Mouse (Mus musculus) heart, embryonic 16.5 days (tissue): Measurements from ENCODE around the gene Il23a. TPM values are rescaled to one million over a fixed set of nuclear protein-coding genes. Genes with fewer than 3 reads are reported as not detected.

Experiments used
- ATAC-seq: fragments of 200-750 bp; cut with Nextera tagmentation; replicated peaks from 2 replicates; pipeline ENCODE4 v1.8.0; 2017; ENCODE audit warnings: moderate number of reproducible peaks; ENCODE audit not compliant: insufficient read depth, low FRiP score; ENCODE audit errors: extremely low read depth
- H3K27ac ChIP-seq: fragments of 300-500 bp; sonication (generic); 2 replicates; pipeline ENCODE4 v1.5.1; 2014; ENCODE audit warnings: mild to moderate bottlenecking, low read length, control low read depth, moderate library complexity
- H3K27me3 ChIP-seq: fragments of 300-500 bp; sonication (generic); 2 replicates; pipeline ENCODE4 v1.6.1; 2014; ENCODE audit warnings: low read length, mixed read lengths; ENCODE audit not compliant: control insufficient read depth, insufficient read depth
- H3K36me3 ChIP-seq: fragments of 300-500 bp; sonication (generic); 2 replicates; pipeline ENCODE4 v1.6.1; 2014; ENCODE audit not compliant: control insufficient read depth, insufficient read depth
- H3K4me1 ChIP-seq: fragments of 300-500 bp; sonication (generic); 2 replicates; pipeline ENCODE4 v1.6.1; 2014; ENCODE audit warnings: low read length, mixed read lengths; ENCODE audit not compliant: control insufficient read depth, insufficient read depth
- H3K4me2 ChIP-seq: fragments of 300-500 bp; sonication (generic); 2 replicates; pipeline ENCODE4 v1.6.1; 2014; ENCODE audit warnings: low read depth, mild to moderate bottlenecking, control low read depth, low read length
- H3K4me3 ChIP-seq: fragments of 300-500 bp; sonication (generic); 2 replicates; pipeline ENCODE4 v1.5.1; 2014; ENCODE audit warnings: mild to moderate bottlenecking, control low read depth, low read length
- H3K9ac ChIP-seq: fragments of 300-500 bp; sonication (generic); 2 replicates; pipeline ENCODE4 v1.6.1; 2014; ENCODE audit warnings: low read length, control low read depth
- H3K9me3 ChIP-seq: fragments of 300-500 bp; sonication (generic); replicated peaks from 2 replicates; pipeline ENCODE4 v1.6.1; 2016; ENCODE audit warnings: low read length; ENCODE audit not compliant: control insufficient read depth
- WGBS: fragments of 180-500 bp; shearing (Covaris S2); extraction: QIAGEN DNeasy Blood & Tissue Kit; methylation state at CpG from one replicate; pipeline ENCODE4 v1.1.7; 2014; 5-methylcytosine and 5-hydroxymethylcytosine counted together
- polyA plus RNA-seq: library from polyadenylated mRNA; unstranded; fragments of >200 nt; fragmentation: Nextera tagmentation; extraction: Ambion mirVana; gene quantifications from 2 replicates; pipeline ENCODE4 v1.2.1, GENCODE M21; 2015

Gene Il23a
- polyA plus RNA-seq, 1 experiment from 2014 or later = 6.0 TPM

- Histone ChIP-seq H3K9me3 (no peaks in the 10 kb centered on the region), H3K4me3 (peak overlapping the region; percentile 97), H3K27me3 (no peaks in the 10 kb centered on the region), H3K9ac (peak overlapping the region; percentile 99), H3K27ac (no peak overlapping the region; the same call in 1 of the 2 replicates), H3K36me3 (peaks cover 49% of the 10 kb centered on the region), H3K4me1 (peaks cover 12% of the 10 kb centered on the region), H3K4me2 (peak overlapping the region; percentile 92)
- ATAC-seq = no peak
- WGBS = 53% methylated on average over 12 of the region's 12 CpGs
These were observed 23.1 kb upstream of the Il23a start for GRCm38 (mm10) chr10:128321641-128322040.

DNA sequence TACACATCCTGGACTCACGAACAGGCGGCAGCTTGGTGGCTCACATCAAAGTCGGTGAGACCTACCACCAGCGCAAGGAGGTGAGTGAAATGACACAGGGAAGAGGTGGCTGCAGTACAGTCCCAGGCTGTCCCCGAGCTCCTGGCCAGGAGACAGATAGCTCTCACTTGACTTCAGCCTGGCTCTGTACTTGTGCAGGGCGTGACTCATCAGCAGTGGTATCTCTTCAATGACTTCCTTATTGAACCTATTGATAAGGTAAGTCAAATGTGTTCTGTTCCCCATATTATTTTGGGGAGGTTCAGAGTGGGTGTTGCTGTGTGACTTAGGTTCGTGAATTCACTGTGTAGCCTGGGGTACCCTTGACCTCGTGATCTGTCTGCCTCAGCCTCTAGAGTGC is 17.0 kb upstream of the Il23a start:
- Histone ChIP-seq H3K9me3 (no peaks in the 10 kb centered on the region), H3K4me1 (peaks cover 8% of the 10 kb centered on the region), H3K9ac (no peak overlapping the region), H3K27ac (no peak overlapping the region), H3K27me3 (no peaks in the 10 kb centered on the region), H3K4me3 (no peak overlapping the region), H3K4me2 (no peak overlapping the region), H3K36me3 (peaks cover 67% of the 10 kb centered on the region)
- no peak for ATAC-seq
- WGBS = 92% methylated on average over 8 of the region's 8 CpGs

DNA sequence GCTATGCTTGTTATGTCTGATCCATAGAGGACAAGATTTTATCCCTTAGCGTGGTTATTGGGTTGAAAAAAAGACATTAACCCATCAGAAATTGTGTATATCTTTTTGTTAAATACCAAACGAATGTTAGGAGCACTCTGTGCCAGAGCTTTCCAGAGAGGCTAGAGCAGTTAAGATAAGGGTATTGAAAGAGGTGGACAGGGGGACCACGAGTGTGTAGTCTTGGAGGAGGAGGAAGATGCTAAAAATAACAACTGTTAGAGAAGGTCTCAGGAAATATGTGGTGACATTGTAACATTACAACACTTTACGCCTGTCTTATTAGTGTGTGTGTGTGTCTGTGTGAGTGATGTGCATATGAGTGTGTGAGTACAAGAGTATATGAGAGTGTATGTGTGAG is 12.3 kb upstream of the Il23a start:
- Histone ChIP-seq H3K4me1 (peaks cover 17% of the 10 kb centered on the region), H3K9ac (no peak overlapping the region), H3K36me3 (peaks cover 43% of the 10 kb centered on the region), H3K9me3 (no peaks in the 10 kb centered on the region), H3K27ac (peak overlapping the region; percentile 90), H3K4me3 (peak overlapping the region; percentile 15), H3K4me2 (peak overlapping the region; percentile 53), H3K27me3 (no peaks in the 10 kb centered on the region)
- 29% methylated on average over 4 of the region's 4 CpGs for WGBS
- peak; percentile 54 for ATAC-seq

DNA sequence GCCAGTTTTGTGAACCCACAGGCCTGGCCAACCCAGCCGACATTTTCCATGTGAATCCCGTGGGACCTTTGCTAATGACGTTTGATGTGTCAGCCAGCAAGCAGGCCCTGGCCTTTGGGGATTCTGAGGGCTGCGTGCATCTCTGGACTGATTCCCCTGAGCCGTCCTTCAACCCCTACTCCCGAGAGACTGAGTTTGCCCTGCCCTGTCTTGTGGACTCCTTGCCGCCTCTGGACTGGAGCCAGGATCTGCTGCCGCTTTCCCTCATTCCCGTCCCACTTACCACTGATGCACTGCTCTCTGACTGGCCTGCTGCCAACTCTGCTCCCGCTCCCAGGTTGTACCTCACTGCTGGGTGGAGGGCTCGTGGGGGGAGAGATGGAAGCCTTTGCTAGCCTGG is 11.6 kb upstream of the Il23a start:
- 14% methylated on average over 11 of the region's 11 CpGs for WGBS
- peak; percentile 76 for ATAC-seq
- Histone ChIP-seq H3K36me3 (peaks cover 38% of the 10 kb centered on the region), H3K9ac (peak overlapping the region; percentile 42), H3K27me3 (no peaks in the 10 kb centered on the region), H3K27ac (peak overlapping the region; percentile 90), H3K4me2 (peak overlapping the region; percentile 53), H3K4me3 (peak overlapping the region; percentile 15), H3K9me3 (no peaks in the 10 kb centered on the region), H3K4me1 (peaks cover 17% of the 10 kb centered on the region)

GRCm38 (mm10) chr10:128309654-128310053 is 11.1 kb upstream of the Il23a start:
- peak overlapping the region; percentile 42 for H3K9ac ChIP-seq

DNA sequence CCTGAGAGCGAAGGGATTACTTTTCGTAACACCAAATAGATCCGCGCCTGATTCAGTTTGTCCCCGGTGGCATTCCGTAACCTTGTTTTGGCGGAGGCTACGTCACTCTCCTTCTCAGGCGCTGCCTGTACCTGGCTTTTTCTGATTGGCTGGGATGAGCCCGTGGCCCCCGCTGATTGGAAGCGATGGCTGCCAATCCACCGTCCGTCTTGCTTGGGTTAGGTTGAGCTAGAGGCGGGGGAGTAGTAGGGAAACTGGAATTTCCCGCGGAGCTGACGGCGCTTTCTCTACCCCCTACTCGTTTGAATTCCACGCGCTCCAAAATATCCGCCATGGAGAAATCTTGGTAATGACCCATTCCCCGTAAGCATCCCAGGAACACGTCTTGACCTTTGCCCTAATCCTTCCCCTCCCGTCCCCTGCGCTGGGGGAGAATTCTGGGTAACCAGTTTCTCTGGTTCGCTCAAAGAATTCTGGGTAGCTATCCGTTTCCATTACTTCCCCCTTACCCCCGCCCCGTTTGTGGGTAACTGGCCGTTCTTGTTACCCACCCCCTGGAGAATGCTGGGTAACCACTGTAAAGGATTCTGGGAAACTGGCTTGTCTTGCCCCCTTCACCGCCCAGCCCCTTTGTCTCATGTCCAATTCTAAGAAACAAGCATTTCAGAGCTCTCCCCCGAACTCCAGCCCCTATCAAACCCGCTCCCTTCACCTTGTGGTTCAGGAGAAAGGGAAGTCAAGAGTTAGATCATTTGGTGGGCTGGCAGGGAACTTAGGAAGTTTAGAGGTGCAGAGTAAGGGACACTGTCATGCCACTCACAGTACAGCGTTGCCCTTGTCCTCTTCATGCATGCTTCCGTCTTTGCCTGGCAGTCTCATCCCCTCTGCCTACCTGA is 4.8 kb upstream of the Il23a start, which contains the start of gene Pan2:
TSS of gene Pan2 (plus strand) at position 210 of the 896 bp plus-strand sequence.
- ATAC-seq = peak; percentile 99
- peak within 1 kb of the TSS; percentile 58 for H3K4me3 ChIP-seq

More at GRCm38 (mm10) chr10:128309654-128310053, 11.1 kb upstream of the Il23a start:
- no peak for ATAC-seq
- no peaks in the 10 kb centered on the region for H3K9me3 ChIP-seq
- H3K27me3 ChIP-seq = no peaks in the 10 kb centered on the region
- H3K36me3 ChIP-seq = peaks cover 33% of the 10 kb centered on the region
- H3K4me1 ChIP-seq = peaks cover 17% of the 10 kb centered on the region
- WGBS = 90% methylated on average over 7 of the region's 7 CpGs
- no peak overlapping the region; the same call in 1 of the 2 replicates for H3K4me2 ChIP-seq
- H3K4me3 ChIP-seq = no peak overlapping the region
- peak overlapping the region; percentile 90 for H3K27ac ChIP-seq

GRCm38 (mm10) chr10:128302785-128303125 is 4.2 kb upstream of the Il23a start:
- peak overlapping the region; percentile 58 for H3K4me3 ChIP-seq
- WGBS = 0% methylated on average over 9 of the region's 9 CpGs
- H3K9me3 ChIP-seq = no peaks in the 10 kb centered on the region
- H3K36me3 ChIP-seq = no peaks in the 10 kb centered on the region
- peak; percentile 6; the same call in 1 of the 2 replicates for ATAC-seq
- H3K4me2 ChIP-seq = peak overlapping the region; percentile 68
- peaks cover 19% of the 10 kb centered on the region for H3K4me1 ChIP-seq
- no peaks in the 10 kb centered on the region for H3K27me3 ChIP-seq
- peak overlapping the region; percentile 91 for H3K27ac ChIP-seq
- H3K9ac ChIP-seq = peak overlapping the region; percentile 76

More for the DNA sequence above, 4.8 kb upstream of the Il23a start, which contains the start of gene Pan2:
- H3K4me2 ChIP-seq = peak within 1 kb of the TSS; percentile 81
- H3K36me3 ChIP-seq = peaks cover 6% of the 10 kb centered on the region; the same call in 1 of the 2 replicates
- H3K9ac ChIP-seq = peak within 1 kb of the TSS; percentile 80
- H3K27ac ChIP-seq = peak within 1 kb of the TSS; percentile 91
- no peaks in the 10 kb centered on the region for H3K9me3 ChIP-seq
- H3K4me1 ChIP-seq = peaks cover 15% of the 10 kb centered on the region
- H3K27me3 ChIP-seq = no peaks in the 10 kb centered on the region
- 1% methylated on average over 37 of the region's 37 CpGs for WGBS

- peak overlapping the region; percentile 68 for H3K4me2 ChIP-seq
- no peak for ATAC-seq
- H3K36me3 ChIP-seq = no peaks in the 10 kb centered on the region
- H3K4me3 ChIP-seq = peak overlapping the region; percentile 58
- no peaks in the 10 kb centered on the region for H3K9me3 ChIP-seq
- peak overlapping the region; percentile 91 for H3K27ac ChIP-seq
- peaks cover 22% of the 10 kb centered on the region for H3K4me1 ChIP-seq
- peak overlapping the region; percentile 76 for H3K9ac ChIP-seq
- WGBS = 24% methylated on average over 3 of the region's 3 CpGs
- no peaks in the 10 kb centered on the region for H3K27me3 ChIP-seq
These were observed 3.8 kb upstream of the Il23a start for GRCm38 (mm10) chr10:128302357-128302756.

DNA sequence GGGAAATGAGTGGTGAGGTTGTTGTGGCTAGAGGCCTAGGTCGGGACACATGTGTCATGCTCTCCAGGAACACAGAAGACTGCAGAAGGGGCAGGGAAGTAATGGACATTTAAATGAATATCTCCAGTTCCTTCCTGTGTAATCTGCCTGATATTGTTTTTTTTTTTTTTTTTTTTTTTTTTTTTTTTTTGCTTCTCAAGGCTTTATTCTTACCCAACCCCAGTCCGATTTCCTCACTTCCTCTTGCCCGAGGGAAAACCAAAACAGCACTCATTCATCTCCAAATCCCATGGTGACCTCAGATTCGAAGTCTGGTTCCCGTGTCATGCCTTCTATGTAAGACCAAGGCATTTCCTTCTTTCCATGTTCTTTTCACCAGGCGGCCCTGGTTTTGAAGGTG is 309 bp downstream of the Il23a start:
- H3K27ac ChIP-seq = peak overlapping the region; percentile 77

More for the DNA sequence above, 309 bp downstream of the Il23a start:
- Histone ChIP-seq H3K4me3 (no peak overlapping the region), H3K9me3 (no peaks in the 10 kb centered on the region), H3K9ac (no peak overlapping the region; the same call in 1 of the 2 replicates), H3K4me2 (no peak overlapping the region), H3K27me3 (no peaks in the 10 kb centered on the region), H3K36me3 (no peaks in the 10 kb centered on the region), H3K4me1 (peaks cover 22% of the 10 kb centered on the region)
- 70% methylated on average over 6 of the region's 6 CpGs for WGBS
- no peak for ATAC-seq
